Mouse (Mus musculus) frontal cortex, postnatal 36 days (tissue): Measurements from ENCODE around the gene Sycp1.

Source experiments
- DNase-seq, 2 experiments: peaks; one replicate each; pipeline ENCODE4 v3.0.0; 2022; ENCODE audit warnings: low spot score in 2 of 2

Gene Sycp1

GRCm38 (mm10) chr3:102935451-102936354, at the start of gene Sycp1:
TSS of gene Sycp1 (minus strand) at chr3:102936100.
- no peak for DNase-seq

GRCm38 (mm10) chr3:102980349-102980736, 44.4 kb upstream of the Sycp1 start:
- no peak for DNase-seq

GRCm38 (mm10) chr3:102979550-102980348, 43.8 kb upstream of the Sycp1 start:
- DNase-seq, result peak in 1 of 2 experiments; percentile 14

- DNase-seq, result no peak
These were observed 41.0 kb upstream of the Sycp1 start for GRCm38 (mm10) chr3:102976906-102977305.

GRCm38 (mm10) chr3:102970508-102970907, 34.6 kb upstream of the Sycp1 start:
- DNase-seq, result no peak

- no peak for DNase-seq
These were observed 34.2 kb upstream of the Sycp1 start for GRCm38 (mm10) chr3:102970067-102970466.

GRCm38 (mm10) chr3:102964033-102964432, 28.1 kb upstream of the Sycp1 start, which contains the start of gene Nr1h5:
TSS of gene Nr1h5 (minus strand) at chr3:102964133.
- no peak for DNase-seq

- DNase-seq, result no peak
These were observed 19.7 kb upstream of the Sycp1 start for GRCm38 (mm10) chr3:102955596-102955995.

- DNase-seq, result no peak
These were observed 19.2 kb upstream of the Sycp1 start for GRCm38 (mm10) chr3:102955143-102955542.

- DNase-seq, result no peak
These were observed 18.6 kb upstream of the Sycp1 start for GRCm38 (mm10) chr3:102954476-102954875.

GRCm38 (mm10) chr3:102946861-102947260, 11.0 kb upstream of the Sycp1 start:
- DNase-seq, result no peak

- no peak for DNase-seq
These were observed 10.4 kb upstream of the Sycp1 start for GRCm38 (mm10) chr3:102946312-102946711.

GRCm38 (mm10) chr3:102938100-102938499, 2.2 kb upstream of the Sycp1 start:
- no peak for DNase-seq

GRCm38 (mm10) chr3:102899136-102899535, 36.8 kb downstream of the Sycp1 start:
- DNase-seq, result no peak

- DNase-seq, result no peak
These were observed 55.4 kb downstream of the Sycp1 start for GRCm38 (mm10) chr3:102880529-102880928.

- DNase-seq, result no peak
These were observed 87.2 kb downstream of the Sycp1 start for GRCm38 (mm10) chr3:102848661-102849060.

- no peak for DNase-seq
These were observed 93.5 kb downstream of the Sycp1 start for GRCm38 (mm10) chr3:102842386-102842785.

- peak; percentile 73 to 77 for DNase-seq
These were observed 132.0 kb downstream of the Sycp1 start for GRCm38 (mm10) chr3:102803937-102804336.

- no peak for DNase-seq
These were observed 148.5 kb downstream of the Sycp1 start for GRCm38 (mm10) chr3:102787369-102787768.

GRCm38 (mm10) chr3:102782618-102783017, 153.3 kb downstream of the Sycp1 start, which contains the start of gene Tshb:
TSS of gene Tshb (minus strand) at chr3:102782718.
- no peak for DNase-seq

- no peak for DNase-seq
These were observed 162.9 kb downstream of the Sycp1 start for GRCm38 (mm10) chr3:102773018-102773417.
